Mouse (Mus musculus) bone marrow macrophage, adult 2 months (primary cell): ENCODE data around the gene Snap25.

Experiments used
- CTCF ChIP-seq: IDR thresholded peaks from 2 replicates; pipeline ENCODE4 v1.5.1; 2012; ENCODE audit warnings: low read depth, mild to moderate bottlenecking, low read length, moderate library complexity
- POLR2A ChIP-seq: IDR thresholded peaks from 2 replicates; pipeline ENCODE4 v1.6.1; 2012; ENCODE audit warnings: mild to moderate bottlenecking, low read depth, low read length, borderline replicate concordance

DNA sequence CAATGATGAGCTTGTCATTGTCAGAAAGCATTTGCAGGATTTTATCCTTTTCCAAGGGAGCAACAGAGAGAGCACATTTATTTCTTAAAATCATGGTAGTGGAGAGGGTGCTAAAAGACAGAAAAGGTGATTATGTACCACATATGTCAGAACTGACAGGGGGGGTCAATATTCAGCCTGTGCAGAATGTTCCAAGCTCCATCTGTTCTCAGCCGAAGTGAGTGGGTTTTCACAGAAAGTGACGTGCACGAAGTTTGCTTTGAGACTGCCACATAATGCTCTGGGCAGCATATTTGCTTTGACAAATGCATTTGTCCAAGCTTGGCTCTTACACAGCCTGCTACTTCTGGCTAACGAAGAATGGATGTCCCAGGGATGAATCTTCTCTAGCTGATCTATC, 71.1 kb downstream of the Snap25 start:
- TF ChIP-seq POLR2A: no peak
- no peak for TF ChIP-seq CTCF
